Mouse (Mus musculus) brain, embryonic 14.5 days (tissue): ENCODE data around the gene Raver2.

ENCODE experiments used
- CTCF ChIP-seq: fragments of 200-500 bp; IDR thresholded peaks from 2 replicates; pipeline ENCODE4 v1.5.1; 2012; ENCODE audit warnings: inconsistent platforms, mild to moderate bottlenecking, moderate library complexity, borderline replicate concordance; ENCODE audit not compliant: insufficient read depth, insufficient read length; ENCODE audit errors: extremely low read depth
- POLR2A ChIP-seq: fragments of 200-500 bp; IDR thresholded peaks from 2 replicates; pipeline ENCODE4 v1.6.1; 2012; ENCODE audit warnings: mild to moderate bottlenecking, inconsistent platforms, borderline replicate concordance; ENCODE audit not compliant: poor library complexity, insufficient read depth, insufficient read length, severe bottlenecking; ENCODE audit errors: extremely low read depth

DNA sequence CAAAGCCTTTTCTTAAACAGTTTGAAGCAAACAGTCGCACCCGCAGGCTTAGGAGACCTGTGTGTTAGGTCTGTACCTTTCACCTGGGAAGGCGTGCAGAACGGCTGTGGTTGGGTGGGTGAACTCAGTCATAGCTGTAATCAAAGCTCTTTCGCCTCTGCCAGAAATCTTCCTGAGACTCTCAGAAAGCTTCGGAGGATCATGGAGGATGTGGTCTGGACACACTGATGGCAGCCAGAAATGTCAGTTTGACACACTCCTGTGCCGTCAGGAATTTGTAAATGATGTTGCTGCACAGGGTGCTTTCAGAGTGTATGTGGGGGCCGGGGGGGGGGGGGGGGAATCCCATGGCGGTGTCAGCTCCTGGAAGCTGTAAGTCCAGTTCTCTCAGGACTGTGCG is 24.5 kb downstream of the Raver2 start:
- no peak for TF ChIP-seq POLR2A
- TF ChIP-seq CTCF, result no peak
